Mouse (Mus musculus): Measurements from ENCODE around the gene Nos3. TPM values are rescaled to one million over a fixed set of nuclear protein-coding genes. Genes with fewer than 3 reads are reported as not detected.
A peak's percentile ranks its signal among the peaks of the same experiment; 100 is the strongest.
"Not testable (repeated sequence)": the region's sequence is repeated elsewhere in the genome, so short reads cannot be mapped to it uniquely, and the experiment has no call there.

Nos3 gene
- polyA plus RNA-seq, 1 experiment = 0.02 TPM

DNA sequence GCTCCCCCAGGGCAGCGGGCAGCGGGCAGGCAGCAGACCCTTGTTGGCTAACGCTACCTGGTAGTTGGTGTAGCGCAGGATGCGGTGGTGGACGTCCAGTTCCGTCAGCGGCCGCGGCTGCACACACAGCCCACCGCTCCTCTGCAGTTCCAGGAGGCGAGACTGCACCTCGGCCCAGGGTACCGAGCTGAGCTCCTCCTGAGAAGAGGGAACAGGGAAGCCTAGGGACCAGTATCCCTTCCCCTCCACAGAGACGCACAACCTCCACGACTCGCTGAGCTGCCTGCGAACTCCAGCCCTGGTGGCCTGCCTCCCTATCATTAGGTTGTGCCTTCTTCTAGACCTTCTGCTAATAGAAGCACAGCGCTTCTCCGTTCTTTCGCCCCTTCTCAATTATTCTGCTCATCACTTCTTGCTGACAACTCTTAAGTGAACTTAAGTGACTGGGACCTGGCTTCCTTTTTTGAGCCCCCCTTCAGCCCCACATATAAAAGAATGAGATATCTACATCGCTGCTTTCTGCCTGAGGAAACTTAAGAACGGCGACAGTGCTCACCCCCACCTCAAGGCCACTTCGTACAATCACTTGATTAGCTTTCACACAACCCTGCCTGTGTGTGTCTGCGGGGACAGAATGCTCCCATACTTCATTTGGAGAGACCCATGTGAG, 23.8 kb downstream of the Nos3 start:
- Histone ChIP-seq H3K27me3 (ENCODE audit: control insufficient read depth) (peaks cover 44% of the 10 kb centered on the region), H3K4me3 (replicated peaks) (peak overlapping the region; percentile 44), H3K36me3 (ENCODE audit: control insufficient read depth) (no peaks in the 10 kb centered on the region), H3K9me3 (ENCODE audit: control insufficient read depth, low read length) (no peaks in the 10 kb centered on the region), H3K4me1 (ENCODE audit: control insufficient read depth) (peaks cover 44% of the 10 kb centered on the region)
- TF ChIP-seq GATA1 (IDR thresholded peaks at IDR 0.05; ENCODE audit: low read length) (no peak), TAL1 (IDR thresholded peaks at IDR 0.05; ENCODE audit: low read length) (no peak)

DNA sequence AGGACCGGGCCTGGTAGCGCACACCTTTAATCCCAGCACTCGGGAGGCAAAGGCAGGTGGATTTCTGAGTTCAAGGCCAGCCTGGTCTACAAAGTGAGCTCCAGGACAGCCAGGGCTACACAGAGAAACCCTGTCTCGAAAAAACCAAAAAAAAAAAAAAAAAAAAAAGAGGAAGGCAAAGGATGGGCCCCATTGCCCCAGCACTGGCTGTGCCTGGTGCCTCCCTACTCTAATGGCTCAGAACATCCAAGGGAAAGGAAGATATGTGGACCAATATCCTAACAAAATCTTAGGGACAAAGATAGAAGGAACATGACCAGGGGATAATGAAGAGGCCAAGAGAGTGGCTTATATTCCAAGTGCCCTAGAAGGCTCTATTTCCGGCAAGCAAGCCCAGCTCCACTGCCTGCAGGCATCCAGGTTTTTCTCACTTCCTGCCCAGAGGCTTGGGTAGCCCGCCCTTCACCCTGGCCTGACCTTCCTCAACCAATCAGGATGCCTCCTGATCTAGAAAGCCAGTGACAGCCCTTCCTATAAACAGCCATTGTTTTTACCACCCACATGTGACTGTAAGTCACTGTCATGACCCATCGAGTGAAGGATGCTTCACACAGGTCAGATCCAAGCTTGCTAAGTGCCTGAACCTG, 24.5 kb downstream of the Nos3 start:
- H3K9me3 ChIP-seq (ENCODE audit: control insufficient read depth, low read length) = no peaks in the 10 kb centered on the region
- no peaks in the 10 kb centered on the region for H3K36me3 ChIP-seq (ENCODE audit: control insufficient read depth)
- H3K4me1 ChIP-seq (ENCODE audit: control insufficient read depth) = peaks cover 44% of the 10 kb centered on the region
- no peak overlapping the region for H3K4me3 ChIP-seq (replicated peaks)
- TF ChIP-seq TAL1 (IDR thresholded peaks at IDR 0.05; ENCODE audit: low read length) = no peak
- TF ChIP-seq GATA1 (IDR thresholded peaks at IDR 0.05; ENCODE audit: low read length) = no peak
- peaks cover 44% of the 10 kb centered on the region for H3K27me3 ChIP-seq (ENCODE audit: control insufficient read depth)

DNA sequence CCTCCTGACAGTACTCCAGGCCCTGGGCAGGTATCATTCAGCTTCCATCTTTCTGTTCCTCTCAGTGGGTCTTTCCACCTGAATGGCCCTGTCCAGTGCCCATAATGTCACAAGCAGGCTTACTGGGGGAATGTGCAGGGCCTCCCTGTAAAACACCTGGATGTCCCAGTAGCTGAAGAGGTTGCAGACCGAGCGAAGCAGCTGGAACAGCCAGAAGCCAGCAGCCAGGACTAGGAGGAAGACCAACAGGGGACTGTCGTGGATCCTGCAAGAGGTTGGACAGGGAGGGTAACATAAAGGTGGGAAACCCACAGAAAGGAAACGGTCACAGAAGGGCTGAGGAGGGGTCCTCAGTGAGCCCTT, 25.0 kb downstream of the Nos3 start:
- Histone ChIP-seq H3K4me3 (replicated peaks) (no peak overlapping the region), H3K27me3 (ENCODE audit: control insufficient read depth) (peaks cover 44% of the 10 kb centered on the region), H3K9me3 (ENCODE audit: control insufficient read depth, low read length) (no peaks in the 10 kb centered on the region), H3K36me3 (ENCODE audit: control insufficient read depth) (no peaks in the 10 kb centered on the region), H3K4me1 (ENCODE audit: control insufficient read depth) (peaks cover 43% of the 10 kb centered on the region)
- TF ChIP-seq TAL1 (IDR thresholded peaks at IDR 0.05; ENCODE audit: low read length) = no peak

DNA sequence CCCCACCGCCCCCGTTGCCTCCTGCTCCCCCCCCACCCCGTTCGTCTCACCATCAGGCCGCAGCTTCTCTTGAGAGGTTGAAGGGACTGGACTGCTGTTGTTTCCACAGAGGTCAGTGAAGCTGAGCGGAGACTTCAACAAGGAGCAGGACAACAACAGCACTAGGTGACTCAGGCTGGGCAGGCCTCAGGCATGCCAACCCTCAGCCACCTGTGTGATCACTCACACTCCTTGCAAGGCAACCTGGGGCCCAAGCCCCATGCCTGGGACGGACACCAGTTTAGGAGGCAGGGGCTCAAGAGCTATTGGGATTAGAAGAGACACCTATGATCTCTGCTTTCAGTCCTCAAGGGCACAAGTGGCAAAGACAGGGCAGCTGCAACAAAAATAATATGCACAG, 27.3 kb downstream of the Nos3 start, which contains the start of gene Atg9b:
TSS of gene Atg9b (minus strand) at position 280 of the 400 bp plus-strand sequence.
- H3K4me1 ChIP-seq (ENCODE audit: control insufficient read depth) = peaks cover 46% of the 10 kb centered on the region

DNA sequence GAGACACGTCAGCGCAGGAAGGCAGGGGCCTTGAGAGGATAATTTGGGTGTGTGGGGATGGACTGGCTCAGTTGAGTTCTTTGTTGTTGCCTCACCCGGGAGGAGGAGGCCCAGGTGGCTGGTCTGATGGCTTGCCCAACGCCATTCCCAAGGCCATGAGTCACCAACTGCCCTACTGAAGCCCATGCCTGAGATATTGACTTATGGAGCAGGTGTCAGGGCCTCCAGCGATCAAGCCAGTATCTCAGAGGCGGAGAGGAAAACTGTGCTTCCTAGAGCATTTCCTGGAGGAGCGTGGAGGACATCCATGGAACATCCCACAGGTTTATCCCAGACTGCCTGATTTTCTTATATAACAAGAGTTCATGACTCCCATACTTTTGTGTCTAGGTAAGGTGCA, 28.1 kb downstream of the Nos3 start:
- Histone ChIP-seq H3K4me1 (ENCODE audit: control insufficient read depth) (peaks cover 41% of the 10 kb centered on the region), H3K9me3 (ENCODE audit: control insufficient read depth, low read length) (no peaks in the 10 kb centered on the region), H3K4me3 (replicated peaks) (no peak overlapping the region), H3K27me3 (ENCODE audit: control insufficient read depth) (peaks cover 18% of the 10 kb centered on the region), H3K36me3 (ENCODE audit: control insufficient read depth) (no peaks in the 10 kb centered on the region)
- TF ChIP-seq TAL1 (IDR thresholded peaks at IDR 0.05; ENCODE audit: low read length) = no peak
- TF ChIP-seq GATA1 (IDR thresholded peaks at IDR 0.05; ENCODE audit: low read length) = no peak

More for the DNA sequence above, 27.3 kb downstream of the Nos3 start, which contains the start of gene Atg9b:
- H3K27me3 ChIP-seq (ENCODE audit: control insufficient read depth) = peaks cover 27% of the 10 kb centered on the region
- H3K9me3 ChIP-seq (ENCODE audit: control insufficient read depth, low read length) = no peaks in the 10 kb centered on the region
- no peaks in the 10 kb centered on the region for H3K36me3 ChIP-seq (ENCODE audit: control insufficient read depth)
- H3K4me3 ChIP-seq (replicated peaks) = no peak within 1 kb of the TSS
- TF ChIP-seq GATA1 (IDR thresholded peaks at IDR 0.05; ENCODE audit: low read length) (no peak), TAL1 (IDR thresholded peaks at IDR 0.05; ENCODE audit: low read length) (no peak)

DNA sequence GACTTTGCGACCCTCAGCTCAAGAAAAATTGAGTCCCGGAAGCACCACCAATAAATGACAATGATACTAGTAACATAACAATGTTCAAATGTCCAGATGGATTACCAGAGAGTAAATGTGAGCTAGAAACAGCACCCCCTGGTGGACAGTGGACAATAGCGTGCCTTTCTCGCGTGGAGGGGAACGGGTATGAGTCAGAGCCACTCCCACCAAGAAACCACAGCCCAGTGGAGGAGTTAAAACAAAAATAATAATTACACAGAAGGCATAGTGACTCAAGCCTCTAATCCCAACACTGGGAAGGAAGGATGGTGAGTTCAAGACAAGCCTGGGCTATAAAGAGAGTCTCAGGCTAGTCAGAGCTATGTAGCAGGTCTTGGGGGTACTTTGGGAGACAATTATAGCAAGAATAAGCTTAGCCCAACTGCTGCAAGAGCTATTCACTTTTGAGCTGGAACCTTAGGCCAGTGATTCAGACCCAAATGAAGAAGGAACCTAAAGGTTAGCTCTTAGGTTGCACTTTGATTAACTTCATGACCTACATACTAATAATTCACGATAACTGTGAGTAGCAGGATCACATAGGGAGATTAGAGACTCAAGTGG, 28.9 kb downstream of the Nos3 start, which contains the start of gene Abcb8:
TSS of gene Abcb8 (plus strand) at position 272 of the 606 bp plus-strand sequence.
- Histone ChIP-seq H3K4me3 (replicated peaks) (peak within 1 kb of the TSS; percentile 71), H3K4me1 (ENCODE audit: control insufficient read depth) (peaks cover 33% of the 10 kb centered on the region), H3K9me3 (ENCODE audit: control insufficient read depth, low read length) (no peaks in the 10 kb centered on the region), H3K36me3 (ENCODE audit: control insufficient read depth) (no peaks in the 10 kb centered on the region), H3K27me3 (ENCODE audit: control insufficient read depth) (peaks cover 11% of the 10 kb centered on the region)
- TF ChIP-seq GATA1 (IDR thresholded peaks at IDR 0.05; ENCODE audit: low read length) (no peak), TAL1 (IDR thresholded peaks at IDR 0.05; ENCODE audit: low read length) (no peak)

DNA sequence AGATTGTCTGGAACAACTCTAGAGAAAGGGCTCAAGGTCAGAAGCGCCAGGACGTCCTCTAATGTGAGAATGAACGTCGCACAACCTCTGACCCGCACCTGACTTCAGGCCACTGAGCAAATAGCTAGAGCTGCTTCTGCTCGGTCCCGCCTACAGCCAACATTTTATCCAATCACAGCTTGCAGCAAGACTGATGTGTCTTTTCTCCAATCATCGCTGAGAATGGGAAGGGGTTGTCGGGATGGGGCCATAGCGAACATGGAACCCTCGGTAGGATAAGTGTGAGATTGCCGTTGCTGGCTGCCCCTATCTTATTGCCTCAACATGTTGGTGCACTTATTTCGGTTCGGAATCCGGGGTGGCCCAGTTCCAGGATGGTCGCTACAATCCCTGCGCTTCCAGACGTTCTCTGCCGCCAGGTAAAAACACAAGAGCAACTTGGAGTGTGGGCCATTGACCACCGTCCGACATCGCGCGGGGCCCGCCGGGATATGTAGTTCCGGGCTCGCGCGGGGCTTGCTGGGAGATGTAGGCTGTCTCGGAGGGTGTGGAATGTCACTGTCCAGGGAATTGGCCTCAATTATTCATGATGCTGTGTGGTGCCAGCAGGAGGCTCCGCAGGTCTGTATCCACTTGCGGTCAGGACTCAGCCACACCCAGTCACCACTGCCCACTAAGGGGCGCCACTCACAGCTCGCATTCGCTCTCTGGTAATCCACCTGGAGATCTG, 29.7 kb downstream of the Nos3 start:
- Histone ChIP-seq H3K9me3 (ENCODE audit: control insufficient read depth, low read length) (no peaks in the 10 kb centered on the region), H3K4me1 (ENCODE audit: control insufficient read depth) (peaks cover 31% of the 10 kb centered on the region)

DNA sequence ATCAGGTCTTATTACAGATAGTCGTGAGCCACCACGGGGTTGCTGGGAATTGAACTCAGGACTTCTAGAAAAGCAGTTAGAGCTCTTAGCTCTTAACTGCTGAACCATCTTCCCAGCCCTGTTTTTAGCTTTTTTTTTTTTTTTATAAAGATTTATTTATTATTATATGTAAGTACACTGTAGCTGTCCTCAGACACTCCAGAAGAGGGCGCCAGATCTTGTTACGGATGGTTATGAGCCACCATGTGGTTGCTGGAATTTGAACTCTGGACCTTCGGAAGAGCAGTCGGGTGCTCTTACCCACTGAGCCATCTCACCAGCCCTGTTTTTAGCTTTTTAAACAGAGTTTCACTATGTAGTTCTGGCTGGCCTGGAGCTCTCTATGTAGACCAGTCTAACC, 31.6 kb downstream of the Nos3 start:
- not testable (repeated sequence) for H3K9me3 ChIP-seq (ENCODE audit: control insufficient read depth, low read length); H3K27me3 ChIP-seq (ENCODE audit: control insufficient read depth); H3K4me3 ChIP-seq (replicated peaks)
- H3K36me3 ChIP-seq (ENCODE audit: control insufficient read depth) = peaks cover 15% of the 10 kb centered on the region
- peaks cover 29% of the 10 kb centered on the region for H3K4me1 ChIP-seq (ENCODE audit: control insufficient read depth)

More for the DNA sequence above, 29.7 kb downstream of the Nos3 start:
- Histone ChIP-seq H3K27me3 (ENCODE audit: control insufficient read depth) (peaks cover 4% of the 10 kb centered on the region), H3K4me3 (replicated peaks) (peak overlapping the region; percentile 71), H3K36me3 (ENCODE audit: control insufficient read depth) (no peaks in the 10 kb centered on the region)
- TF ChIP-seq GATA1 (IDR thresholded peaks at IDR 0.05; ENCODE audit: low read length) = no peak
- no peak for TF ChIP-seq TAL1 (IDR thresholded peaks at IDR 0.05; ENCODE audit: low read length)

DNA sequence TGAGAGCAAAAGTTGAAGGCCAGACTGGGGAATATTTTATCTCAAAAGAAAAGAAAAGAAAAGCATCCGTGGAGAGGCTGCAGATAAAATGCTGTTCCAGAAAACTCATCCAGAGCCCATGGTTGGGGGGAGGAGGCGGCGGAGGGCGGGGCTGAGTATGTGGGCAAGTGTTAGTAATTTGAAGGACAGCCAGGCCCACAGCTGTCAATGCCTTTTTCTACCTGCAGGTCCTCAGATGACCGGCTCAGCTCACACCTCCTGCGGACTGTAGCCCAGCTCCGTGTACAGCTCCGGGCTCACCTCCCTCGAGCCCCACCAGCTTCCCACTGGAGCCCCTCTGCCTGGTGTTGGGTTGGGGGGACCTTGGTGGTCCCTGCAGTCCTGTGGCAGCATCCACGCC, 35.1 kb downstream of the Nos3 start:
- no peak for TF ChIP-seq GATA1 (IDR thresholded peaks at IDR 0.05; ENCODE audit: low read length)
- no peak for TF ChIP-seq TAL1 (IDR thresholded peaks at IDR 0.05; ENCODE audit: low read length)

More for the DNA sequence above, 35.1 kb downstream of the Nos3 start:
- Histone ChIP-seq H3K27me3 (ENCODE audit: control insufficient read depth) (no peaks in the 10 kb centered on the region), H3K36me3 (ENCODE audit: control insufficient read depth) (peaks cover 48% of the 10 kb centered on the region), H3K4me3 (replicated peaks) (no peak overlapping the region), H3K4me1 (ENCODE audit: control insufficient read depth) (peaks cover 19% of the 10 kb centered on the region), H3K9me3 (ENCODE audit: control insufficient read depth, low read length) (no peaks in the 10 kb centered on the region)

All from erythroblast, embryonic 14.5 days (primary cell).